Mouse (Mus musculus) testis, adult 2 months (tissue): ENCODE results near the gene Bcl2l11. TPM values are rescaled to one million over a fixed set of nuclear protein-coding genes. Genes with fewer than 3 reads are reported as not detected.

Experiments
- H3K27ac ChIP-seq: fragments of 200-500 bp; 2 replicates; pipeline ENCODE4 v1.5.1; 2012; ENCODE audit warnings: low read depth, low read length; ENCODE audit not compliant: control insufficient read depth, insufficient read depth
- H3K27me3 ChIP-seq: fragments of 200-500 bp; 2 replicates; pipeline ENCODE4 v1.6.1; 2012; ENCODE audit warnings: mild to moderate bottlenecking, low read length, moderate library complexity; ENCODE audit not compliant: control insufficient read depth, insufficient read depth
- H3K36me3 ChIP-seq: fragments of 200-500 bp; 2 replicates; pipeline ENCODE4 v1.6.1; 2012; ENCODE audit warnings: mild to moderate bottlenecking, low read length; ENCODE audit not compliant: control insufficient read depth, insufficient read depth
- H3K4me1 ChIP-seq: fragments of 200-500 bp; 2 replicates; pipeline ENCODE4 v1.6.1; 2012; ENCODE audit warnings: low read length; ENCODE audit not compliant: control insufficient read depth, insufficient read depth
- H3K4me3 ChIP-seq: fragments of 200-500 bp; 2 replicates; pipeline ENCODE4 v1.5.1; 2012; ENCODE audit warnings: low read depth, mild to moderate bottlenecking, low read length, moderate library complexity, mixed read lengths; ENCODE audit not compliant: control insufficient read depth
- CTCF ChIP-seq: fragments of 200-500 bp; IDR thresholded peaks from 2 replicates; pipeline ENCODE4 v1.5.1; 2012; ENCODE audit warnings: low read depth, mild to moderate bottlenecking, inconsistent platforms, low read length, moderate library complexity; ENCODE audit not compliant: control insufficient read depth, insufficient read depth, insufficient replicate concordance
- POLR2A ChIP-seq: fragments of 200-500 bp; IDR thresholded peaks from 2 replicates; pipeline ENCODE4 v1.6.1; 2012; ENCODE audit warnings: low read depth, mild to moderate bottlenecking, inconsistent platforms, low read length, moderate library complexity; ENCODE audit not compliant: control insufficient read depth
- polyA plus RNA-seq: library from polyadenylated mRNA; depleted of rRNA; stranded (reverse); fragments of >200 nt; gene quantifications from 2 replicates; pipeline ENCODE4 v1.2.3, GENCODE M21; 2012

Gene Bcl2l11
- polyA plus RNA-seq, 1 experiment: 63.3 TPM

- no peaks in the 10 kb centered on the region for H3K27me3 ChIP-seq
- TF ChIP-seq CTCF (no peak), POLR2A (no peak)
- H3K4me3 ChIP-seq: no peak overlapping the region
- no peaks in the 10 kb centered on the region for H3K36me3 ChIP-seq
- no peaks in the 10 kb centered on the region for H3K4me1 ChIP-seq
- no peak overlapping the region for H3K27ac ChIP-seq
Measured at GRCm38 (mm10) chr2:128156557-128157412, 30.9 kb downstream of the Bcl2l11 start.

DNA sequence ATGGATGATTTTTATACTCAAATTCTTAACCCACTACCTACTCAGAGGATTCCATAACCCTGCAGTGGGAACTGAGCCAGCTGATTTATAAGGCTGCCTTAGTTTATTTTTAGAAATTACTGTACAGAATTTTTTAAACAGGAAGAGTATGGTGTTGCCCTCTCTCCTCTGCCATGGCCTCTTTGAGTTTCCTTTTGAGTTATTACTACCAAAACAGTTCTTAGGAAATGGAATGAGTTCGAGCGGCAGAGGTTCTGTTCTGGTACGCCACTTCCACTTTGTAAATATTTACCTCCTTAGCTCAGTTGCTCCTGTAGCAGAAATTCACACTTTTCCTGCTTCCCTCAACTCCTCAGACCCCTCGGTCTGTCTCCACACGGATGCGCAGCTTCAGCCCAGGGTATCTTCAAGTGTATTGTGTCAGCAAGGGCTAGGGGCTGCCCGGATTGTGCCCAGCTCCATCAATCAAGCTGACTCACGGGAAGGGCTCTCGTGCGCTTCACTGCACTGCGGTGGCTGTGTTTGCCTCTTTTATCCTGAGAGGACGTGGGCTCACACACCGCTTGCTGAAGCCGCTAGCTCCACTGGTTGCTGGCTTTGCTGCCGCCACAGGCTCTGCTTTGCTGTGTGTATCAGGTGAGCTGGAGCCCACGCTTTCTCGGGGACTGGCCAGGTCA lies 33.0 kb downstream of the Bcl2l11 start:
- TF ChIP-seq CTCF: no peak
- TF ChIP-seq POLR2A: no peak
- no peak overlapping the region for H3K27ac ChIP-seq
- H3K4me3 ChIP-seq: no peak overlapping the region
- H3K27me3 ChIP-seq: no peaks in the 10 kb centered on the region
- H3K4me1 ChIP-seq: no peaks in the 10 kb centered on the region
- H3K36me3 ChIP-seq: no peaks in the 10 kb centered on the region

DNA sequence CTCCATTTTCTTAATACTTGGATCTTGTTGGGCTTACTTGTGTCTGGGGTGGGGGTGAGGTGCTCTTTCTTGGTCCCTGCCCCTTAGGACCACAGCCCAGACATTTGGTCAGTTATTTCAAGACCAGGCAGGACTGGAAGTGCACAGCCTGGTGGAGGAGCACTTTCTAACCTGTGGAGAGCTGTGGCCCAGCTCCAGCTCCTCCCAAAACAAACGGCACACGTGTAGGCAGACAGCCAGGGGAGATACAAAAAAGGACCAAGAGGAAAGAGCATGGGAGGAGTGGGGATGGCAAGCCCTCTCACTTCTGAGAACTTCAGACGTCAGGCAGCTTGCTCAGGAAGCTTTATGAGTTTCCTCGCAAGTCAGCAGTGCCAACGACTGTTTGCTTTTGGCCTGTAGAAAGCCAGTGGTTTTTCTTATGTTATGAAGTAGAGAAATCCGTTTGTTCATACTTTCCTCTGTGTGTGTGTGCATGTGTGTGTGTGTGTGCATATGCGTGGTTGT lies 33.8 kb downstream of the Bcl2l11 start:
- H3K4me3 ChIP-seq: no peak overlapping the region
- H3K27me3 ChIP-seq: no peaks in the 10 kb centered on the region
- TF ChIP-seq CTCF: no peak
- H3K27ac ChIP-seq: no peak overlapping the region
- no peaks in the 10 kb centered on the region for H3K36me3 ChIP-seq
- no peaks in the 10 kb centered on the region for H3K4me1 ChIP-seq

DNA sequence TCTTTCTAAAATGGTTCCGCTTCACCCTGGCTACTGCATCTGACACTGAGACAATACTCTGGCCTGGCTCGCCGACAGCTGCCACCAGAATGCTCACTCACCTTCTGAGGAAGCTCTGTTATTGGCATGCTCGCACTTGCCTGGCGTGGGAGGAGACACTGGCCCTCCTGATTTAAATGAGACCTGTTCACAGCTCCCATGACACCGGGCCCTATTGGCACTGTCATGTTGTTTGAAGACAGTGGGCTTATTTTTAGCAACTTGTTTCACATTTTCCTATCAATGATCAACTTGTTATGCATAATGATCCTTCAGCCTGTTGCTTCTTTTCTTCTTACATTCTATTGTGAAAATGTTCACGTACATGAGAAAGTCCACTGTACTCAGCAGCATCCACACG lies 37.3 kb downstream of the Bcl2l11 start:
- Histone ChIP-seq H3K27ac (no peak overlapping the region), H3K27me3 (no peaks in the 10 kb centered on the region), H3K36me3 (no peaks in the 10 kb centered on the region), H3K4me3 (no peak overlapping the region), H3K4me1 (no peaks in the 10 kb centered on the region)
- no peak for TF ChIP-seq POLR2A
- TF ChIP-seq CTCF: no peak

- Histone ChIP-seq H3K36me3 (no peaks in the 10 kb centered on the region), H3K4me3 (no peak overlapping the region)
Measured at GRCm38 (mm10) chr2:128166623-128167423, 41.0 kb downstream of the Bcl2l11 start.

GRCm38 (mm10) chr2:128167930-128168329 lies 42.1 kb downstream of the Bcl2l11 start:
- TF ChIP-seq POLR2A (no peak), CTCF (no peak)
- Histone ChIP-seq H3K4me1 (no peaks in the 10 kb centered on the region), H3K27ac (no peak overlapping the region), H3K36me3 (no peaks in the 10 kb centered on the region), H3K27me3 (no peaks in the 10 kb centered on the region), H3K4me3 (no peak overlapping the region)

More at GRCm38 (mm10) chr2:128166623-128167423, 41.0 kb downstream of the Bcl2l11 start:
- TF ChIP-seq POLR2A: no peak
- TF ChIP-seq CTCF: no peak
- Histone ChIP-seq H3K27ac (no peak overlapping the region), H3K4me1 (no peaks in the 10 kb centered on the region), H3K27me3 (no peaks in the 10 kb centered on the region)

GRCm38 (mm10) chr2:128169486-128169885 lies 43.6 kb downstream of the Bcl2l11 start:
- Histone ChIP-seq H3K27me3 (no peaks in the 10 kb centered on the region), H3K36me3 (no peaks in the 10 kb centered on the region), H3K27ac (no peak overlapping the region), H3K4me1 (peaks cover 5% of the 10 kb centered on the region; the same call in 1 of the 2 replicates), H3K4me3 (no peak overlapping the region)
- TF ChIP-seq CTCF: no peak
- no peak for TF ChIP-seq POLR2A
